ENCODE assay signal across 10 mouse cellular contexts in the genomic region with DNA sequence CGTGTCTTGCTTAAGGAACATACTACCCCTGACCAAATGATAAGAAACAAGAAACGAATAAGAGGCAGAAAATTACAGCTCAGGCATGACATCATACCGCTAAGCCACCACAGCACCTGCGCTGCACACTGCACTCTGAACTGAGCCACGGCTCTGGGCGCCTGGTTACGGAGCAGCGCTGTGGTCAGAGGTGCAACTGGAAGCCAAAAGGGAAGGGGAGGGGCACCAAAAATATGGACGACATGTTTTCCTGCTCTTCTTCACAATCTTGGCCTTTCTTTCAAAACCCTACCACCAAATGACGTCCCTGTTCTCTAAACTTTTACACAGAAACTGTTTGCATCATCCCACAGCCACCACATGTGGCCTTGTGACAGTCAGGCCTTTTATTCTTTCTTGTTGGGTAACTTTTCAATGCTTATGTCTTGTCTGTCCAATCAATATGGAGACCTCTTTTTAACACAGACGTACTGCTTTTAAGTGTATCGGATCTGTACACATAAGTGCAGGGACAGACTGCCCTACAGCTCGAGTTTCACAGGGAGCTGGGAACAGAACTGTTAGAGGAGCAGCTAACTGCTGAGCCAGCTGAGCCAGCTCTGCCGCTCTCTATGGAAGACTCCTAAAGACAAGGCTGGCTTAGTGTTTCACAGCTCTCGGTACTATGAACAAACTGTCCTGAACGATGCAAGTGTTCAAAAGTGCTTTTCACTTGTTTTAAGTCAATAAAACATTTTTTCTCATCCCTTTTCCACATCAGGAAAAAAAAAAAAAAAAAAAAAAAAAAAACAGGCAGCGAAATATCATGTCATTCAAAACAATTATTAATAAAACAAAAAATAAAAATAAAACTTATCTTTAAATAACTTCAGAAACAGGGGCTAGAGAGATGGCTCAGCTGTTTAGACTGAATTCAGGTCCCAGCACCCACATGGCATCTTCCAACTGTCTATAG. TPM values are rescaled to one million over a fixed set of nuclear protein-coding genes. Genes with fewer than 3 reads are reported as not detected.
DNase-seq lines count a peak whose midpoint lies in the region; ATAC-seq and TF ChIP-seq lines count a peak whose summit lies in the region.
"Had no signal": no experiment of that assay in that cellular context is flagged by ENCODE, and none has a peak within 500 bp of the region (broad histone marks: within the 10 kb centered on the region; RNA-seq: fewer than 3 reads in every experiment).

No protein-coding gene starts in this region.

- no peak for DNase-seq in kidney, adult 8-10 months
- peak; percentile 29 to 53 for DNase-seq in thymus, adult 18-20 months
- no peak for DNase-seq in hindbrain, embryonic 11.5 days (ENCODE audit: low spot score)
- DNase-seq in hindbrain, embryonic 14.5 days (ENCODE audit: low spot score): no peak
- no peak for DNase-seq in left cerebral cortex, postnatal 10 days (ENCODE audit: extremely low spot score in 1 of 2, low spot score in 2 of 2)
- DNase-seq: right cerebral cortex, postnatal 4 days had no signal

- no peak for ATAC-seq in kidney, embryonic 15.5 days (replicated peaks; ENCODE audit: low FRiP score)
- peak; percentile 40; the same call in 1 of the 2 replicates for ATAC-seq in liver, embryonic 15.5 days (ENCODE audit: insufficient read depth)
- no peak for ATAC-seq in hindbrain, embryonic 11.5 days (ENCODE audit: low FRiP score)
- ATAC-seq in hindbrain, embryonic 14.5 days (ENCODE audit: low FRiP score): no peak

- H3K4me3 ChIP-seq in kidney, embryonic 15.5 days (replicated peaks): no peak overlapping the region
- peak overlapping the region; percentile 40 for H3K4me3 ChIP-seq in bone marrow, adult 2 months (replicated peaks; ENCODE audit: control insufficient read depth, low read depth, low read length)
- H3K4me3 ChIP-seq in liver, embryonic 15.5 days (replicated peaks): no peak overlapping the region
- H3K4me3 ChIP-seq in hindbrain, embryonic 11.5 days (ENCODE audit: low read depth, low read length): no peak overlapping the region
- H3K4me3 ChIP-seq in hindbrain, embryonic 14.5 days (replicated peaks; ENCODE audit: low read length): no peak overlapping the region
- H3K4me3 ChIP-seq: left cerebral cortex, adult 2 months had no signal

- no peak for TF ChIP-seq CTCF in bone marrow, adult 2 months (IDR thresholded peaks at IDR 0.05; ENCODE audit: control insufficient read depth, insufficient read depth, low read length)

- intact Hi-C loops in left cerebral cortex, postnatal 10 days (cut with DNase I): no loop called here

- H3K9me3 ChIP-seq in kidney, embryonic 15.5 days (replicated peaks): no peaks in the 10 kb centered on the region
- no peaks in the 10 kb centered on the region for H3K9me3 ChIP-seq in liver, embryonic 15.5 days (replicated peaks)
- no peaks in the 10 kb centered on the region for H3K9me3 ChIP-seq in hindbrain, embryonic 11.5 days (ENCODE audit: control insufficient read depth, low read length)
- no peaks in the 10 kb centered on the region for H3K9me3 ChIP-seq in hindbrain, embryonic 14.5 days (ENCODE audit: control insufficient read depth, low read length)

- H3K9ac ChIP-seq in kidney, embryonic 15.5 days: no peak overlapping the region
- no peak overlapping the region for H3K9ac ChIP-seq in liver, embryonic 15.5 days
- H3K9ac ChIP-seq in hindbrain, embryonic 11.5 days (ENCODE audit: low read depth, low read length): no peak overlapping the region
- H3K9ac ChIP-seq in hindbrain, embryonic 14.5 days: no peak overlapping the region

- H3K36me3 ChIP-seq in kidney, embryonic 15.5 days: no peaks in the 10 kb centered on the region
- no peaks in the 10 kb centered on the region for H3K36me3 ChIP-seq in liver, embryonic 15.5 days (replicated peaks)
- H3K36me3 ChIP-seq in hindbrain, embryonic 11.5 days (ENCODE audit: control insufficient read depth, insufficient read depth, low read length): no peaks in the 10 kb centered on the region
- no peaks in the 10 kb centered on the region for H3K36me3 ChIP-seq in hindbrain, embryonic 14.5 days (replicated peaks; ENCODE audit: control insufficient read depth, insufficient read depth)

- H3K27me3 ChIP-seq in kidney, embryonic 15.5 days: no peaks in the 10 kb centered on the region
- H3K27me3 ChIP-seq in liver, embryonic 15.5 days: no peaks in the 10 kb centered on the region
- no peaks in the 10 kb centered on the region for H3K27me3 ChIP-seq in hindbrain, embryonic 11.5 days (ENCODE audit: control insufficient read depth, insufficient read depth, low read length)
- no peaks in the 10 kb centered on the region for H3K27me3 ChIP-seq in hindbrain, embryonic 14.5 days (ENCODE audit: control insufficient read depth, insufficient read depth, low read length)

- WGBS in kidney, embryonic 15.5 days: 61% methylated on average over 17 of the region's 17 CpGs
- 24% methylated on average over 17 of the region's 17 CpGs for WGBS in bone marrow, adult 2 months
- WGBS in liver, embryonic 15.5 days (ENCODE audit: insufficient replicate concordance): 37% methylated on average over 17 of the region's 17 CpGs
- WGBS in hindbrain, embryonic 11.5 days: 82% methylated on average over 17 of the region's 17 CpGs
- 84% methylated on average over 17 of the region's 17 CpGs for WGBS in hindbrain, embryonic 14.5 days

- peak; percentile 51; the same call in 1 of the 2 replicates for TF ChIP-seq POLR2A in bone marrow, adult 2 months (IDR thresholded peaks at IDR 0.05; ENCODE audit: borderline replicate concordance, control insufficient read depth, low read depth, low read length)

- peaks cover 65% of the 10 kb centered on the region for H3K4me1 ChIP-seq in kidney, embryonic 15.5 days
- H3K4me1 ChIP-seq in bone marrow, adult 2 months (ENCODE audit: control insufficient read depth, insufficient read depth, low read length): peaks cover 14% of the 10 kb centered on the region
- peaks cover 52% of the 10 kb centered on the region for H3K4me1 ChIP-seq in liver, embryonic 15.5 days (replicated peaks)
- H3K4me1 ChIP-seq in hindbrain, embryonic 11.5 days (replicated peaks; ENCODE audit: control insufficient read depth, insufficient read depth, low read length): no peaks in the 10 kb centered on the region
- H3K4me1 ChIP-seq in hindbrain, embryonic 14.5 days (replicated peaks; ENCODE audit: control insufficient read depth, insufficient read depth, low read length): no peaks in the 10 kb centered on the region

- H3K4me2 ChIP-seq in kidney, embryonic 15.5 days: no peak overlapping the region
- H3K4me2 ChIP-seq in liver, embryonic 15.5 days: no peak overlapping the region
- no peak overlapping the region for H3K4me2 ChIP-seq in hindbrain, embryonic 11.5 days (replicated peaks; ENCODE audit: low read depth, low read length)
- H3K4me2 ChIP-seq in hindbrain, embryonic 14.5 days (replicated peaks): no peak overlapping the region

- H3K27ac ChIP-seq in kidney, embryonic 15.5 days: peak overlapping the region; percentile 42
- H3K27ac ChIP-seq in bone marrow, adult 2 months (ENCODE audit: control insufficient read depth, insufficient read depth, low read depth, low read length, poor library complexity): peak overlapping the region; percentile 74
- H3K27ac ChIP-seq in liver, embryonic 15.5 days (replicated peaks): peak overlapping the region; percentile 39; the same call in 1 of the 2 replicates
- H3K27ac ChIP-seq in hindbrain, embryonic 11.5 days (ENCODE audit: low read depth, low read length): no peak overlapping the region
- H3K27ac ChIP-seq in hindbrain, embryonic 14.5 days: no peak overlapping the region
- H3K27ac ChIP-seq: left cerebral cortex, adult 2 months had no signal

RNA-seq across cellular contexts. Expression of gene Iqgap1, which starts 43.3 kb away (rescaled TPM):
- 95.2 and 95.3 TPM in 2 replicates for polyA plus RNA-seq in kidney, embryonic 15.5 days (2015; fragmentation: Nextera tagmentation; extraction: Ambion mirVana)
- polyA plus RNA-seq in bone marrow, adult 2 months (2011; ENCODE audit: insufficient read depth, insufficient read length, low replicate concordance, missing spikeins): 29.4 and 62.3 TPM in 2 replicates
- 14.4 and 15.5 TPM in 2 replicates for polyA plus RNA-seq in liver, embryonic 15.5 days (2015; fragmentation: Nextera tagmentation; extraction: Ambion mirVana)
- 27.1 and 29.1 TPM in 2 replicates for polyA plus RNA-seq in hindbrain, embryonic 11.5 days (2014; fragmentation: Nextera tagmentation; extraction: Ambion mirVana)
- polyA plus RNA-seq in hindbrain, embryonic 14.5 days (2014; fragmentation: Nextera tagmentation; extraction: Ambion mirVana): 19.6 and 24.7 TPM in 2 replicates
- total RNA-seq in left cerebral cortex, postnatal 10 days (2021): 10 to 100 TPM; 30.9 to 34.0 TPM

Comparison
In these comparisons a context has a peak if more than half of its experiments do, and no peak if none do; other contexts are left out.
1. H3K27ac ChIP-seq: peak in kidney, embryonic 15.5 days (single experiment), bone marrow, adult 2 months (single experiment) and liver, embryonic 15.5 days (single experiment); none in hindbrain, embryonic 11.5 days (single experiment) and hindbrain, embryonic 14.5 days (single experiment).
2. DNase-seq: peak in thymus, adult 18-20 months (2 of 2); none in kidney, adult 8-10 months (0 of 2), hindbrain, embryonic 11.5 days (single experiment), hindbrain, embryonic 14.5 days (single experiment) and left cerebral cortex, postnatal 10 days (0 of 2).